Mouse (Mus musculus): Measurements from ENCODE around the gene Spen. TPM values are rescaled to one million over a fixed set of nuclear protein-coding genes. Genes with fewer than 3 reads are reported as not detected.
A peak's percentile ranks its signal among the peaks of the same experiment; 100 is the strongest.

Gene Spen
- total RNA-seq, 2 experiments from 2014 or later, result 50.8 to 72.8 TPM

- no peak for DNase-seq (ENCODE audit: low spot score in 2 of 2)
- intact Hi-C loops (cut with DNase I), result no loop called here
Measured at GRCm38 (mm10) chr4:141432666-141433065, 105.7 kb downstream of the Spen start.

- intact Hi-C loops (cut with DNase I), result loop anchor here (2.0 kb wide), 2 partner anchors 26 to 130 kb away; no protein-coding TSS in a partner anchor
- peak in 1 of 2 experiments; percentile 53 for DNase-seq (ENCODE audit: low spot score in 2 of 2)
Measured at GRCm38 (mm10) chr4:141430997-141431396, 107.4 kb downstream of the Spen start.

DNA sequence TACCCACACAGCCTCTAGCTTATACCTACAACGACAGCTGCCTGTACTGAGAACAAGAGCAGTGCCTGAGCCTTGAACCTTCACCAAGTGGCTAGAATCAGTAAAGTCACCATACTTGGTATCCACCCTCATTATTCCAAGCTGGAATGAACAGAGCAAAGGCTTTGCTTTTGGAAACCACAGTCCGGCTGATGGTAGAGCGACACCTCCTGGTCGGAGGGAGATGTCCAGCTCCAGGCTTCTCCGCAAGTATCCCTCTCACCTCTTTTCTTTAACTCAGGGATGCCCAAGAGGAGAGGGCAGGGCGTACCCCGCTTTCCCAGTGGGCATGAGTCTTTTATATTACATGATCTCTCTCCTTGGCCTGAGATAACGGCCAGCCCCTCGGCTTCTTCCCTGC, 108.5 kb downstream of the Spen start:
- DNase-seq (ENCODE audit: low spot score in 2 of 2), result no peak
- intact Hi-C loops (cut with DNase I), result loop anchor here (2.0 kb wide), 2 partner anchors 25 to 131 kb away; no protein-coding TSS in a partner anchor

GRCm38 (mm10) chr4:141429381-141429780, 109.0 kb downstream of the Spen start:
- intact Hi-C loops (cut with DNase I), result no loop called here

GRCm38 (mm10) chr4:141427921-141428320, 110.5 kb downstream of the Spen start:
- DNase-seq (ENCODE audit: low spot score in 2 of 2), result no peak
- intact Hi-C loops (cut with DNase I), result no loop called here

More at GRCm38 (mm10) chr4:141429381-141429780, 109.0 kb downstream of the Spen start:
- no peak for DNase-seq (ENCODE audit: low spot score in 2 of 2)

- intact Hi-C loops (cut with DNase I), result no loop called here
- DNase-seq (ENCODE audit: low spot score in 2 of 2), result no peak
Measured at GRCm38 (mm10) chr4:141426796-141427745, 111.3 kb downstream of the Spen start.

DNA sequence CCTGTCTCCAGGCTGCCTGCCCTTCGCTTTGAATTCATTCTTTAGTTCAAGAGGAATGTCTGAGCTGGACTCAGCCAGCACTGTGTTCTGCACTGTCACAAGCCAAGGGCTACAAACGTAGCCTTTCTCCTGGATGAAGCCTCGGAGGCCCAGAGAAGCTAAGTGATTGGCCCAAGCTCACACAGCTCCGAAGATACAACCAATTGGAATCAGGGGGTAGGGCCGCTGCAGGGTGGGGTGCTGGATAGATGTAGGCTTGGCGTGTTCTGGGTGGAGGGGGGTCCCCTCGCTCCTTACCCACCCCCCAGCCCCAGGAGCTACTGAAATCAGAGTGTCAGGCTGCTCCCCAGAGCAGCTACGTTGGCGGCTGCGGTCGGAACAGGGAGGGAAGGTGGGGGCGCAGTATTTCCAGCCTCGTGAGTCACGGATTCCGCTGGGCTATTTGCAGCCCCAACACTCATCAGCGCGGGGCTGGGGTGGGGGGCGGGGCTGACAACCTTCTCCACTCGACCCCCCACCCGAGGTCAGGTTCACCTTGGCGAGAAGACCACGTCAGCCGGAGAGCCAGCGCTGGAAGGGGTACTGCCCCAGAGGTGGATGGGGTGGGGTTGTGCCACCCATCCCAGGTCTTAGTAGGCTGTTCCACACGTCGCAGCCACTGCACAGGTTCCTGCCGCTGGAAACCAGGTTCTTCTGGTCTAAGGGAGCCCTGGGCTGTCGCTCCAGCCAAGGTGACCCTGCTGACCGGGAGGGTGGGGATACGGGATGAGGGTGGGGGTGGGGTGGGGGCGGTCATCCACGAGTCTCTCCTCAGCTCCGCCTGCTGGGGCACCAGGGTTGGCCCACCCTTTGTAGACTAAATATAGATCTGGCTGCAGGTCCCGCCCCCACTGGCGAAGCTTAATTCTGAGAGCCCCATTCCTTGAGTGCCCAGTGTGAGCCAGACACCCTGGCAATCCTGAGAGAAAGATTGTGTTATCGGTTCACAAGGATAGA, 112.6 kb downstream of the Spen start:
- DNase-seq (ENCODE audit: low spot score in 2 of 2), result peak; percentile 77 to 79
- intact Hi-C loops (cut with DNase I), result no loop called here

DNA sequence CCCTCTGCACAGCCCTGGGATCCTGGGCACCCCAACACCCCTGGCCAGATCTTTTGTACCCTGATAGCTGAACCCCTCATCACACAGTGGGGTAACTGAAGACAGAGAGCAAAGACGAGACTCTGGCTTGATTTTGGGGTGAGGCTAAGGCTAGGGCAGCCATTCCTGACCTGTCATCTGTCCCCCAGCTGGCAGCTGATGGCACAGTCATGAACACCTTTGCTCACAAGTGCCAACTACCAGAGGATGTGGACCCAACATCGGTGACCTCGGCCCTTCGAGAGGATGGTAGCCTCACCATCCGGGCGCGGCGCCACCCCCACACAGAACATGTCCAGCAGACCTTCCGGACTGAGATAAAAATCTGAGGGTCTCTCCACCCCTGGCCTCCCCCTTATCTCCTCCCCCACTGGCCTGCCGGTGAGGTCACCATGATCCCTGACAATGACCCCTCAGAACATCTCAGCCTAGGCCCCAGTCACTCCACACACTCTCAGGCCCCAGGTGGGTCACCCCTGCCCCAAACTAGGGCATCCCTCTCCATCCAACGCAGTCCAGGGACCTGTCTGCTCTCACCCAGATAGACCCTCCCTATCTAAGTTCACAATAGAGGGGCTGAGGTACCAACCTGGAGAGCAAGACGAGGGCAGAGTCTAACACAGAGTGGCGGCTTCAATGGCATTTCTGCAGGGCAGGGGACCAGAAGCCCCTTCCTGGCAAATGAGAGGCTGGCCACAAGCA, 114.5 kb downstream of the Spen start:
- no peak for DNase-seq (ENCODE audit: low spot score in 2 of 2)
- intact Hi-C loops (cut with DNase I), result no loop called here

- DNase-seq (ENCODE audit: low spot score in 2 of 2), result no peak
- intact Hi-C loops (cut with DNase I), result no loop called here
Measured at GRCm38 (mm10) chr4:141423288-141423687, 115.1 kb downstream of the Spen start.

- no peak for DNase-seq (ENCODE audit: low spot score in 2 of 2)
- intact Hi-C loops (cut with DNase I), result no loop called here
Measured at GRCm38 (mm10) chr4:141422841-141423240, 115.6 kb downstream of the Spen start.

GRCm38 (mm10) chr4:141421423-141421822, 117.0 kb downstream of the Spen start:
- DNase-seq (ENCODE audit: low spot score in 2 of 2), result no peak
- intact Hi-C loops (cut with DNase I), result no loop called here

DNA sequence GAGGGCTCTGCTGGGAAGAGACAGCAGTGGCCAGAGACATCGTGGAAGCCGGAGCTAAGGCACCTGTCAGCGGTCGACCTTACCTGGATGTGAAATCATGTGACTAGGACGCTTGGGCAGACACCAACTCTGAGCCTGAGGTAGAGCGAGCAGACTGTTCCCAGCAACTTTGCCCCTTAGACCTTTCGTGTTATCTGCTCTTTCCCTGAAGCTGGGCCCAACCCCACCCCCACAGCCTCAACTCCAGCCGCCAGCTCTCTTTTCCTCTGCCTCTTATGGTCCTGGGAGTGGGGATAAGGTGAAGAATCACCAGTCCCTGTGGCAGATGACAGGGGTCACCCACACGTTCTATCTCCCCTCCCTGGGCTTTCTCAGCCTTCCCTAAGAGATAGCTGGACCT, 117.5 kb downstream of the Spen start:
- intact Hi-C loops (cut with DNase I), result no loop called here
- no peak for DNase-seq (ENCODE audit: low spot score in 2 of 2)

- no peak for DNase-seq (ENCODE audit: low spot score in 2 of 2)
- intact Hi-C loops (cut with DNase I), result no loop called here
Measured at GRCm38 (mm10) chr4:141420192-141420829, 118.1 kb downstream of the Spen start, which contains the start of gene Hspb7. TSS of gene Hspb7 (plus strand) at chr4:141420779.

DNA sequence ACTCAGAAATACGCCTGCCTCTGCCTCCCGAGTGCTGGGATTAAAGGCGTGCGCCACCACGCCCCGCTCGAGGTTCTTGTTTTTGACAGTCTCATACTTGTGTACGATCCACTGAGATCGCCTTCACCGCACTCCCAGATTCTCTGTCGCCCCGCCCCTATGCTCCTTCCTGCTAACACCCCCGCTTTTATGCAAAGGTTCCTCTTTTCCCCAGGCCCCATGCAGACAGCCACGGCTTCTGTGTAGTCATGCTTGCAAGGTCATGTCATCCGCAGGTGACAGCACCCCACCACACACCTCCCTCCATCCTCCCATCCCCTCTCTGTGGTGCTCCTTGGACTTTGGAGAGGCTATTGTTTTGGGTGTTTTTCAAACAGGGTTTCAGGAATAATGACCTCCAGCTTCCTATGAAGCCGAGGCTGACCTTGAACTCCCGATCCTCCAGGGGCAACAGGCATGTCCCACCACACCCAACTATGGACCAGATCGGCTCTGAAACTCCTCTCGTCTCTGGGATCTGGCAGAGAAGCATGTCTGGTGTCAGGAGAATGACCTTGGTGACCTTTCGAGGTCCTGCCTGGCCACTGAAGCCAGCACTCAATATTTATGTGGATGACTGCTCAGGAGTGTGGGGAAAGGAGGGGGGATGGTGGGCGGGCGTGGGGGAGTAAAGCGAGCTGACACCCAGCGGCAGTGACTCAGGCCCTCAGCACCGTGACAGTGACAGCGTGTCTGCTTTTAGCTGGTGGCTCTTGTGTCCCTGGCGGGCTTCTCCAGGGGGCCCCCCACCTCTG, 118.8 kb downstream of the Spen start:
- peak in 1 of 2 experiments; percentile 31 for DNase-seq (ENCODE audit: low spot score in 2 of 2)
- intact Hi-C loops (cut with DNase I), result no loop called here

Data from left cerebral cortex, postnatal 36 days (tissue).